In genomic region chr1:33663605-33664117, GRCm38 (mm10) we compare ENCODE assay signal across 2 mouse cellular contexts.
TF ChIP-seq lines count a peak whose summit lies in the region.

No protein-coding gene starts in this region.

TF ChIP-seq in CH12.LX, 34 proteins besides CTCF, POLR2A, EP300 and RAD21:
- TF ChIP-seq RCOR1 (conservative IDR thresholded peaks at IDR 0.05; ENCODE audit: low read depth, low read length) (no peak), MAFK (IDR thresholded peaks at IDR 0.05; ENCODE audit: insufficient replicate concordance, low read length) (peak; percentile 99)

TF ChIP-seq in ES-E14, 5 proteins besides CTCF, POLR2A, EP300 and RAD21:
- peak; percentile 99 for TF ChIP-seq MAFK (IDR thresholded peaks at IDR 0.05; ENCODE audit: insufficient read depth, low read depth, low read length)
- no peak for TF ChIP-seq HCFC1 (IDR thresholded peaks at IDR 0.05; ENCODE audit: borderline replicate concordance, insufficient read depth, low read length)
